Comparison of ENCODE assay signal across 7 mouse cellular contexts in genomic region chr8:61902521-61902920, GRCm38 (mm10). TPM values are rescaled to one million over a fixed set of nuclear protein-coding genes. Genes with fewer than 3 reads are reported as not detected.
A peak's percentile ranks its signal among the peaks of the same experiment; 100 is the strongest.
DNase-seq lines count a peak whose midpoint lies in the region; ATAC-seq lines count a peak whose summit lies in the region.

Gene Palld, minus strand, starts transcription at chr8:61902690.

- no peak for ATAC-seq in limb, embryonic 13.5 days (ENCODE audit: low FRiP score, low read depth)

- no peaks in the 10 kb centered on the region for H3K27me3 ChIP-seq in embryonic facial prominence, embryonic 10.5 days (replicated peaks; ENCODE audit: low read depth, poor library complexity, severe bottlenecking)
- H3K27me3 ChIP-seq in limb, embryonic 13.5 days, result no peaks in the 10 kb centered on the region

- H3K36me3 ChIP-seq in embryonic facial prominence, embryonic 10.5 days (replicated peaks), result no peaks in the 10 kb centered on the region
- no peaks in the 10 kb centered on the region for H3K36me3 ChIP-seq in limb, embryonic 13.5 days

- no peak within 1 kb of the TSS for H3K27ac ChIP-seq in embryonic facial prominence, embryonic 10.5 days (replicated peaks)
- H3K27ac ChIP-seq in limb, embryonic 13.5 days, result no peak within 1 kb of the TSS

- H3K9me3 ChIP-seq in embryonic facial prominence, embryonic 10.5 days, result no peaks in the 10 kb centered on the region
- no peaks in the 10 kb centered on the region for H3K9me3 ChIP-seq in limb, embryonic 13.5 days

- no peak within 1 kb of the TSS for H3K4me2 ChIP-seq in limb, embryonic 13.5 days (replicated peaks)

- H3K4me3 ChIP-seq in embryonic facial prominence, embryonic 10.5 days, result no peak within 1 kb of the TSS
- no peak within 1 kb of the TSS for H3K4me3 ChIP-seq in limb, embryonic 13.5 days

- H3K9ac ChIP-seq in limb, embryonic 13.5 days, result no peak within 1 kb of the TSS

- WGBS in embryonic facial prominence, embryonic 10.5 days, result 86% methylated on average over 5 of the region's 5 CpGs
- 77% methylated on average over 5 of the region's 5 CpGs for WGBS in limb, embryonic 13.5 days

- no peaks in the 10 kb centered on the region for H3K4me1 ChIP-seq in embryonic facial prominence, embryonic 10.5 days
- H3K4me1 ChIP-seq in limb, embryonic 13.5 days, result no peaks in the 10 kb centered on the region

- DNase-seq in adrenal gland, postnatal 10 days, result no peak
- DNase-seq in embryonic facial prominence, embryonic 10.5 days (ENCODE audit: low spot score), result no peak
- DNase-seq in heart, adult 9 months (ENCODE audit: low spot score in 2 of 2), result peak; percentile 32 to 56
- DNase-seq in ovary, postnatal 14 days (ENCODE audit: low spot score), result no peak
- no peak for DNase-seq in thymus, postnatal 4 days
- DNase-seq in urinary bladder, postnatal 4 days (ENCODE audit: low spot score in 2 of 2), result no peak

RNA-seq across cellular contexts. Expression of gene Palld, which starts in this region (rescaled TPM):
- 10 to 100 TPM; 32.3 to 37.3 TPM for total RNA-seq in adrenal gland, postnatal 10 days (2021)
- 52.2 and 62.2 TPM in 2 replicates for polyA plus RNA-seq in embryonic facial prominence, embryonic 10.5 days (2016; fragmentation: Nextera tagmentation; extraction: Ambion mirVana)
- polyA plus RNA-seq in limb, embryonic 13.5 days (2015; fragmentation: Nextera tagmentation; extraction: Ambion mirVana), result 114 and 116 TPM in 2 replicates

Comparison
In these comparisons a context has a peak if more than half of its experiments do, and no peak if none do; other contexts are left out.
1. DNase-seq: peak in heart, adult 9 months (2 of 2); none in adrenal gland, postnatal 10 days (single experiment), embryonic facial prominence, embryonic 10.5 days (single experiment), ovary, postnatal 14 days (single experiment), thymus, postnatal 4 days (single experiment) and urinary bladder, postnatal 4 days (0 of 2).